Mouse (Mus musculus) monocyte, adult 5-6 weeks (primary cell): ENCODE measurements around the gene Olfr1058. TPM values are rescaled to one million over a fixed set of nuclear protein-coding genes. Genes with fewer than 3 reads are reported as not detected.
"Not testable (repeated sequence)": the region's sequence is repeated elsewhere in the genome, so short reads cannot be mapped to it uniquely, and the experiment has no call there.

Experiments
- ATAC-seq: fragments of 153-309, 156-312 bp; replicated peaks from 2 replicates; pipeline ENCODE4 v1.8.0; 2017; ENCODE audit warnings: mild to moderate bottlenecking; ENCODE audit not compliant: low TSS enrichment, insufficient number of reproducible peaks, severe bottlenecking, poor library complexity, low FRiP score
- total RNA-seq: library from RNA; stranded (forward); fragments of 200-1000, 200-491, 200-594 nt; gene quantifications from 3 replicates; pipeline ENCODE4 v1.2.3, GENCODE M21; 2017

Gene Olfr1058
- not detected in 3 replicates for total RNA-seq

DNA sequence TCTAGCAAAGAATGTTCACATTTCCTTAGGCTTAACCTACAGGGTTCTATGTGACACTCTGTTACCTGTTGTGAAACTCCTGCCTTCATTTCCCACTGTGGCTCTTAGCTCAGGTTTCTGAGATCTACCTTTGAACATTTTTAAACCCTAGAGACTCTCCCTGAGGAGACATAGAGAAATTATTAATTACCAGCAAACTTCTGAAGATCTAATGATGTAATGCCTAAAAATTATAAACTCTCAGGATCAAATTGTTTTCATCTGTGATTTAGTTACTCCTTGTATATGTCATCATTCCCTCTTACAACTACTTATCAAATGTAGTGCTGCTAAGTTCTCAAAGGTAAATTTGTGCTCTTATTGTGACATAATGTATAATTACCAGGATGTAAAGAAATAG lies at the start of gene Olfr1058:
Gene Olfr1058, minus strand, starts transcription at position 101 of the 400 bp plus-strand sequence.
- ATAC-seq = not testable (repeated sequence)

DNA sequence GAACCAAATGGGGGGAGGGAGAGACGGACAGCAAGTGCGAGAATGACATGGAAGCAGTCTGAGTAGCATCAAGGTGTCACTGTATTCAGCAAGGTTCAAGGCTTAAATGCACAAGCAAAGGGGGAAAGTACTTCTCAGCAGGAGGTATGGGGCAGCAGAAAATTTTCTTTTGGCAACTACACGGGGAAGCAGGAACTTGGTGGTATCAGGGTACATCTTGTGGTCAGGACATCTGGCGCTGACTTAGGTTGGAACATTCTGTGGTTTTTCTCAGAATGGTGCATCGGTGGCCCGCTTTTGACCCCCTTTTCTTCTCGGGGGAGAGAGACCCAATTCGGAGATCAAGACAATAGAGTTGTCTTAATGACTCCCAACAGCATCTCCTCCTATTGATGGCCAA lies 40.1 kb upstream of the Olfr1058 start:
- ATAC-seq = not testable (repeated sequence)

- not testable (repeated sequence) for ATAC-seq
Observed at GRCm38 (mm10) chr2:86426649-86427048, 38.3 kb upstream of the Olfr1058 start, which contains the start of gene Olfr1062. TSS of gene Olfr1062 (minus strand) at chr2:86426749.

GRCm38 (mm10) chr2:86413950-86414349 lies 25.6 kb upstream of the Olfr1058 start, which contains the start of gene Olfr1061:
TSS of gene Olfr1061 (minus strand) at chr2:86414050.
- no peak for ATAC-seq

DNA sequence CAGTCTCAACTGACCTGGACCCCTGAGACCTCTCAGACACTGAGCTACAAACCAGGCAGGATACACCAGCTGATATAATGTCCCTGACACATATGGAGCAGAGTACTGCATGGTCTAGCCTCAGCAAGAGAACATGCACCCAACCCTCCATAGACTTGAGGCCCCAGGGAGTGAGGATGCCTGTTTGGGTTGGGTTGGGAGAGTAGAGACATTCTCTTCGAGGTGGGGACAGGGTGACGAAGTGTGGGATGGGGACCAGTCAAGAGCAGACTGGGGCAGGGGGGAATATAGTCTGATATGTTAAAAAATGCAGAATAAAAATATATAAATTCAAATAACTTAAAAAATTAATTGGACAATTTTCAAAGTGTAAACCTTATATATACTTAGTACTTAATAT lies 6.8 kb upstream of the Olfr1058 start:
- ATAC-seq = no peak

- ATAC-seq = no peak
Observed at GRCm38 (mm10) chr2:86378293-86378692, 10.1 kb downstream of the Olfr1058 start, which contains the start of gene Olfr1057. TSS of gene Olfr1057 (minus strand) at chr2:86378393.

GRCm38 (mm10) chr2:86366342-86366741 lies 22.0 kb downstream of the Olfr1058 start:
- not testable (repeated sequence) for ATAC-seq

DNA sequence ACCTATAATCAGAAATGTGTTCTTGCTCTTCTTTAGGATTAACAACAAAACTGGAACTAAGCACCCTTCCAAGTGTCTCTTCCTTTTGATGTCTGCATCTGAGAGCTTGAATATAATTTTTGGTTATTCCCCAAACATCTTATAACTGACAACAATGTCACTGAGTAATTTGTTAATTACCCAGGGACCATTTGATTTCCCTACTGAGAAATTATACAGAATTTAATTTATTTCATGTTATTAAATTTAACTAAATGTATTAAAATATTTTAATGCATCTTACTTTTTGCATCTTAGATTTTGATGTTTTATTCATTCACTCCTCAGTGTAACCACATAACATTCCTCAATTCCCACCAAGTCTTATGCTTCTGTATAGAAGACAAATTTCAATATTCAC lies 26.0 kb downstream of the Olfr1058 start, which contains the start of gene Olfr1056:
Gene Olfr1056, minus strand, starts transcription at position 101 of the 400 bp plus-strand sequence.
- no peak for ATAC-seq

DNA sequence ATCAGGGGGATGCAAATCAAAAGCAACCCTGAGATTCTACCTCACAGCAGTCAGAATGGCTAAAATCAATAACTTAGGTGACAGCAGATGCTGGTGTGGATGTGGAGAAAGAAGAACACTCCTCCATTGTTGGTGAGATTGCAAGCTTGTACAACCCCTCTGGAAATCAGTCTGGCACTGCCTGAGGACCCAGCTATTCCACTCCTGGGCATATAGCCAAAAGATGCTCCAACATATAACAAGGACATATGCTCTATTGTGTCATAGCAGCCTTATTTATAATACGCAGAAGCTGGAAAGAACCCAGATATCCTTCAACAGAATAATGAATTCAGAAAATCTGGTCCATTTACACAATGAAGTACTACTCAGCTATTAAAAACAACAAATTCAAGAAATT lies 36.6 kb downstream of the Olfr1058 start:
- ATAC-seq = not testable (repeated sequence)

DNA sequence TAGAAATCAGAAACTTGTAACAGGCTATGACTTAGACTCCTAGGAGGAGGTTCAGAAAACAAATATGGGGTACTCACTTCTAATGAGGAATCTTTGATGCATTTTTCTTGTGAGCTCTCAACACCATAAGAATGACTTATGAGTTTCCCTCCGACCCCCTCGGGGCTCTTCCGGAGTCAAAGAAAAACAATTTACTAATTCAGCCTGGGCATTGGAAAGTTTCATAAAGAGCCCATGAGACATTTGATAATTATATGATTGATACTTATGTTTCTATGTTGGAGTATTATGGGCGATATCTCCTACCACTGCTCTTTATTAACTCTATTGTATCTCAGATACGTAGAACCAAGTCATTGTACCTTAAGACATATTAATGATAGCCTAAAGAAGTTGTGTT lies 38.2 kb downstream of the Olfr1058 start, which contains the start of gene Olfr1055:
Gene Olfr1055, minus strand, starts transcription at position 101 of the 400 bp plus-strand sequence.
- ATAC-seq = no peak

- ATAC-seq = no peak
Observed at GRCm38 (mm10) chr2:86335333-86335732, 53.0 kb downstream of the Olfr1058 start, which contains the start of gene Olfr1054. TSS of gene Olfr1054 (minus strand) at chr2:86335433.

Other genes starting within 250 kb of the Olfr1058 start
- gene Olfr1040, start 241.8 kb downstream of the Olfr1058 start, total RNA-seq = not detected in 3 replicates
- gene Olfr1042, start 226.7 kb downstream of the Olfr1058 start, total RNA-seq = not detected in 3 replicates
- gene Olfr1043, start 221.0 kb downstream of the Olfr1058 start, total RNA-seq = not detected in 3 replicates
- not detected in 3 replicates for gene Olfr1044, start 210.7 kb downstream of the Olfr1058 start, total RNA-seq
- not detected in 3 replicates for gene Olfr52, start 202.9 kb downstream of the Olfr1058 start, total RNA-seq
- not detected in 3 replicates for gene Olfr1045, start 185.6 kb downstream of the Olfr1058 start, total RNA-seq
- gene Olfr1046, start 169.2 kb downstream of the Olfr1058 start, total RNA-seq = not detected in 3 replicates
- gene Olfr1047, start 157.2 kb downstream of the Olfr1058 start, total RNA-seq = not detected in 3 replicates
- not detected in 3 replicates for gene Olfr1048, start 148.3 kb downstream of the Olfr1058 start, total RNA-seq
- gene Olfr1049, start 130.2 kb downstream of the Olfr1058 start, total RNA-seq = not detected in 3 replicates
- not detected in 3 replicates for gene Olfr1051, start 109.5 kb downstream of the Olfr1058 start, total RNA-seq
- not detected in 3 replicates for gene Olfr1052, start 96.1 kb downstream of the Olfr1058 start, total RNA-seq
- gene Olfr1053, start 73.3 kb downstream of the Olfr1058 start, total RNA-seq = not detected in 3 replicates
- not detected in 3 replicates for gene Olfr1054, start 53.1 kb downstream of the Olfr1058 start, total RNA-seq
- not detected in 3 replicates for gene Olfr1055, start 38.3 kb downstream of the Olfr1058 start, total RNA-seq
- 0.64 TPM in 1 of 3 replicates, not detected in the others for gene Olfr1056, start 26.1 kb downstream of the Olfr1058 start, total RNA-seq
- gene Olfr1057, start 10.2 kb downstream of the Olfr1058 start, total RNA-seq = not detected in 3 replicates
- not detected in 3 replicates for gene Olfr1061, start 25.5 kb upstream of the Olfr1058 start, total RNA-seq
- not detected in 3 replicates for gene Olfr1062, start 38.2 kb upstream of the Olfr1058 start, total RNA-seq
- not detected in 3 replicates for gene Olfr1065, start 62.0 kb upstream of the Olfr1058 start, total RNA-seq
- not detected in 3 replicates for gene Olfr1066, start 67.7 kb upstream of the Olfr1058 start, total RNA-seq
- not detected in 3 replicates for gene Olfr228, start 98.8 kb upstream of the Olfr1058 start, total RNA-seq
- gene Olfr1076, start 119.9 kb upstream of the Olfr1058 start, total RNA-seq = not detected in 3 replicates
- not detected in 3 replicates for gene Olfr1079, start 153.9 kb upstream of the Olfr1058 start, total RNA-seq
- not detected in 3 replicates for gene Olfr1080, start 169.7 kb upstream of the Olfr1058 start, total RNA-seq
- not detected in 3 replicates for gene Olfr1082, start 210.4 kb upstream of the Olfr1058 start, total RNA-seq